Mouse (Mus musculus) heart, embryonic 16.5 days (tissue): ENCODE measurements at regions not wholly inside any gene's neighbourhood (a gene's known extent, or its start where the extent isn't known, plus 50 kb on each side); places are given as distances from the start of the nearest gene placed in this dataset.

Experiments used
- ATAC-seq: fragments of 200-750 bp; cut with Nextera tagmentation; replicated peaks from 2 replicates; pipeline ENCODE4 v1.8.0; 2017; ENCODE audit warnings: moderate number of reproducible peaks; ENCODE audit not compliant: insufficient read depth, low FRiP score; ENCODE audit errors: extremely low read depth
- H3K27ac ChIP-seq: fragments of 300-500 bp; sonication (generic); 2 replicates; pipeline ENCODE4 v1.5.1; 2014; ENCODE audit warnings: mild to moderate bottlenecking, low read length, control low read depth, moderate library complexity
- H3K27me3 ChIP-seq: fragments of 300-500 bp; sonication (generic); 2 replicates; pipeline ENCODE4 v1.6.1; 2014; ENCODE audit warnings: low read length, mixed read lengths; ENCODE audit not compliant: control insufficient read depth, insufficient read depth
- H3K36me3 ChIP-seq: fragments of 300-500 bp; sonication (generic); 2 replicates; pipeline ENCODE4 v1.6.1; 2014; ENCODE audit not compliant: control insufficient read depth, insufficient read depth
- H3K4me1 ChIP-seq: fragments of 300-500 bp; sonication (generic); 2 replicates; pipeline ENCODE4 v1.6.1; 2014; ENCODE audit warnings: low read length, mixed read lengths; ENCODE audit not compliant: control insufficient read depth, insufficient read depth
- H3K4me2 ChIP-seq: fragments of 300-500 bp; sonication (generic); 2 replicates; pipeline ENCODE4 v1.6.1; 2014; ENCODE audit warnings: low read depth, mild to moderate bottlenecking, control low read depth, low read length
- H3K4me3 ChIP-seq: fragments of 300-500 bp; sonication (generic); 2 replicates; pipeline ENCODE4 v1.5.1; 2014; ENCODE audit warnings: mild to moderate bottlenecking, control low read depth, low read length
- H3K9ac ChIP-seq: fragments of 300-500 bp; sonication (generic); 2 replicates; pipeline ENCODE4 v1.6.1; 2014; ENCODE audit warnings: low read length, control low read depth
- H3K9me3 ChIP-seq: fragments of 300-500 bp; sonication (generic); replicated peaks from 2 replicates; pipeline ENCODE4 v1.6.1; 2016; ENCODE audit warnings: low read length; ENCODE audit not compliant: control insufficient read depth
- WGBS: fragments of 180-500 bp; shearing (Covaris S2); extraction: QIAGEN DNeasy Blood & Tissue Kit; methylation state at CpG from one replicate; pipeline ENCODE4 v1.1.7; 2014; 5-methylcytosine and 5-hydroxymethylcytosine counted together

GRCm38 (mm10) chr3:149092649-149093048 lies 102.3 kb upstream of the Adgrl2 start:
- H3K36me3 ChIP-seq, result no peaks in the 10 kb centered on the region
- H3K9me3 ChIP-seq, result no peaks in the 10 kb centered on the region
- ATAC-seq, result no peak
- H3K4me2 ChIP-seq, result peak overlapping the region; percentile 41; the same call in 1 of the 2 replicates
- peaks cover 11% of the 10 kb centered on the region for H3K4me1 ChIP-seq
- H3K9ac ChIP-seq, result no peak overlapping the region
- no peak overlapping the region for H3K27ac ChIP-seq
- H3K27me3 ChIP-seq, result no peaks in the 10 kb centered on the region
- WGBS, result 34% methylated on average over 5 of the region's 5 CpGs
- no peak overlapping the region for H3K4me3 ChIP-seq

GRCm38 (mm10) chr3:149090103-149090502 lies 99.7 kb upstream of the Adgrl2 start:
- no peak for ATAC-seq

GRCm38 (mm10) chr3:149088621-149089128 lies 98.3 kb upstream of the Adgrl2 start:
- Histone ChIP-seq H3K27me3 (no peaks in the 10 kb centered on the region), H3K9ac (peak overlapping the region; percentile 69), H3K9me3 (no peaks in the 10 kb centered on the region), H3K4me1 (peaks cover 31% of the 10 kb centered on the region), H3K27ac (peak overlapping the region; percentile 27; the same call in 1 of the 2 replicates), H3K4me3 (peak overlapping the region; percentile 50), H3K36me3 (no peaks in the 10 kb centered on the region), H3K4me2 (peak overlapping the region; percentile 84)
- peak; percentile 49; the same call in 1 of the 2 replicates for ATAC-seq
- 4% methylated on average over 16 of the region's 16 CpGs for WGBS

More at GRCm38 (mm10) chr3:149090103-149090502, 99.7 kb upstream of the Adgrl2 start:
- 86% methylated on average over 5 of the region's 5 CpGs for WGBS
- H3K9ac ChIP-seq, result no peak overlapping the region
- H3K27ac ChIP-seq, result no peak overlapping the region
- no peak overlapping the region for H3K4me2 ChIP-seq
- no peaks in the 10 kb centered on the region for H3K9me3 ChIP-seq
- H3K4me1 ChIP-seq, result peaks cover 26% of the 10 kb centered on the region
- H3K36me3 ChIP-seq, result no peaks in the 10 kb centered on the region
- no peaks in the 10 kb centered on the region for H3K27me3 ChIP-seq
- no peak overlapping the region for H3K4me3 ChIP-seq

DNA sequence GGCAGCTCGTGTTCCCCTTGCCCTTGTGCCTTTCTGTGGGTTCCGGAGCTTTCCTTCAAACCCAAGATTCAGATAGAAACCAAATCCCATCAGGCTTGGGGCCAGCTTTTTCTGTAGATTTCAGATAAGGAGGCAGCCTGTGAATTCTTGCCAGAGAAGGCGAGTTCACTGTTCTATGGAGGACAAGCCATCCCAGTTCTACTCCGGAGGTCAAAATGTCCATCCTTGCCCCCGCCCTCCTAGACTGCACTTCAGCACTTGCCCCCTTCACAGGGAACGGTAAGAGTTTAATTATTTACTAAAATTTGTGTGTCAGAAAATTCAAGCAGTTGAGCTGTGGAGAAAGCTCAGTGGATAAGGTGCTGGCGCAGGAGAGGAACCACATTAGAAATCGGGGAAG lies 97.1 kb upstream of the Adgrl2 start:
- ATAC-seq, result no peak
- Histone ChIP-seq H3K9me3 (no peaks in the 10 kb centered on the region), H3K4me1 (peaks cover 31% of the 10 kb centered on the region), H3K4me3 (no peak overlapping the region), H3K4me2 (no peak overlapping the region), H3K27me3 (no peaks in the 10 kb centered on the region), H3K9ac (no peak overlapping the region), H3K27ac (no peak overlapping the region), H3K36me3 (no peaks in the 10 kb centered on the region)
- 62% methylated on average over 8 of the region's 8 CpGs for WGBS

GRCm38 (mm10) chr3:149086704-149087103 lies 96.3 kb upstream of the Adgrl2 start:
- WGBS, result 35% methylated on average over 5 of the region's 5 CpGs
- H3K9ac ChIP-seq, result no peak overlapping the region
- 0 out of 2 replicates have a peak overlapping the region, but pooled peaks have one; percentile 10 for H3K27ac ChIP-seq
- H3K27me3 ChIP-seq, result no peaks in the 10 kb centered on the region
- no peak for ATAC-seq
- no peaks in the 10 kb centered on the region for H3K36me3 ChIP-seq
- H3K9me3 ChIP-seq, result no peaks in the 10 kb centered on the region
- peaks cover 31% of the 10 kb centered on the region for H3K4me1 ChIP-seq
- no peak overlapping the region for H3K4me3 ChIP-seq
- H3K4me2 ChIP-seq, result no peak overlapping the region

GRCm38 (mm10) chr3:149086086-149086485 lies 95.7 kb upstream of the Adgrl2 start:
- Histone ChIP-seq H3K36me3 (no peaks in the 10 kb centered on the region), H3K27me3 (no peaks in the 10 kb centered on the region), H3K9ac (no peak overlapping the region), H3K4me2 (no peak overlapping the region), H3K4me1 (peaks cover 31% of the 10 kb centered on the region), H3K4me3 (no peak overlapping the region), H3K27ac (peak overlapping the region; percentile 53), H3K9me3 (no peaks in the 10 kb centered on the region)
- 89% methylated on average over 3 of the region's 3 CpGs for WGBS
- no peak for ATAC-seq

DNA sequence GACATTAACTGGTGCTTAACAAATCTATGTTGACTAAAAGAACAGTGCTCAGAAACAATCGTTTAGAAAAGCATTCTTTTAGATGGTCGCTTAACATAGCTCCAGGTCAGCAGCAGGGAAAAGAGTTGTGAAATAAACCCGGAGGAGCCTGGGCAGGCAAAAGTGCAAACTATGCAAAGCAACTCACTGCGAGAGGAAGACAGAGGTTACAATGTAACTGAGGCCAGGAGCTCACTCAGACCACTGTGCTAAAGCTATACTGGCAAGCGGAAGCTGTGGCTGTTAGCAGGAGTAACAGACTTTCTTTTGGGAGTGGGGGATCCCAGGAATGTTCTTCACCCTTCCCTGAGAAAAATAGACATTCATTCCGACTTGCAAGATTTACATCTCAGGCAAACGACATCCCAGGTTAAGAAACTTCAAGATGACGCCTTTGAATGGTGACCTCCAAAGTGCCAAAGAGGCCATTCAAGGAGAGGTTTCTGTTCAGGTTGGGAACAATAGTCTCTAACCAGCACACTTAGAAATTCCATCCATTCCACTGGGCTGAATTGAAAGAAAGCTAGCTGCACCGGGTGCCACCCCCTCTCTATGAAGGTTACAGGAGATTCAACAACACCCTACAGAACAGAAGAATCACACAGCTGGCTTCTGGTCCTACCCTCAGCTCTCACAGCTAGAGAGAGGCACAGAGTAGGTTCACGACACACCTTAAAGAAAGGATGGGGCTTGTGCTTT lies 94.7 kb upstream of the Adgrl2 start:
- Histone ChIP-seq H3K9me3 (no peaks in the 10 kb centered on the region), H3K9ac (no peak overlapping the region), H3K36me3 (no peaks in the 10 kb centered on the region), H3K4me3 (no peak overlapping the region), H3K27ac (peak overlapping the region; percentile 53), H3K27me3 (no peaks in the 10 kb centered on the region), H3K4me2 (0 out of 2 replicates have a peak overlapping the region, but pooled peaks have one; percentile 6), H3K4me1 (peaks cover 31% of the 10 kb centered on the region)
- no peak for ATAC-seq
- WGBS, result 51% methylated on average over 10 of the region's 10 CpGs

GRCm38 (mm10) chr3:149083391-149083790 lies 93.0 kb upstream of the Adgrl2 start:
- Histone ChIP-seq H3K4me3 (no peak overlapping the region), H3K27me3 (no peaks in the 10 kb centered on the region), H3K27ac (no peak overlapping the region), H3K4me2 (no peak overlapping the region), H3K36me3 (no peaks in the 10 kb centered on the region), H3K9ac (no peak overlapping the region), H3K9me3 (no peaks in the 10 kb centered on the region), H3K4me1 (peaks cover 24% of the 10 kb centered on the region)
- ATAC-seq, result no peak
- 37% methylated on average over 11 of the region's 11 CpGs for WGBS

DNA sequence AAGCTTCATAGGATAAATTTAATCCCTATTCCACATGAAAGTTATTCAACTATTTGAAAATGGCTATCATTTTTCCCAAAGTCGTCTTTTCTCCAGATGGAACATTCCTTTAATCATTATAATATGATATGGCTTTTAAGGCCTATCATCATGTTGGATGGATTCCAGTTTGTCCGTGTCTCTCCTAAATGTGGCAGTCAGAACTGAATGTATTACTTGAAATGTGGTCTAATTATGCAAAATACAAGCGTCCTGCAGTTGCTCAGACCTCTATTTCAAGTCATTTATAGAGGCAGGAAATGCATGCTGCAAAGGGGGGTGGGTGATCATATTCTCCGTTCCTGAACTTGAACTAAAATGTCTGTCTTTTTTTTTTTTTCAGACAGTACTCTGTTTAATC lies 88.5 kb upstream of the Adgrl2 start:
- 57% methylated on average over 4 of the region's 4 CpGs for WGBS

More for the DNA sequence above, 88.5 kb upstream of the Adgrl2 start:
- no peak overlapping the region for H3K27ac ChIP-seq
- no peak overlapping the region for H3K4me2 ChIP-seq
- H3K27me3 ChIP-seq, result no peaks in the 10 kb centered on the region
- no peak overlapping the region for H3K4me3 ChIP-seq
- H3K9ac ChIP-seq, result no peak overlapping the region
- no peak for ATAC-seq
- no peaks in the 10 kb centered on the region for H3K4me1 ChIP-seq
- no peaks in the 10 kb centered on the region for H3K9me3 ChIP-seq
- no peaks in the 10 kb centered on the region for H3K36me3 ChIP-seq
